Mouse (Mus musculus): ENCODE measurements around the gene Gnb1. TPM values are rescaled to one million over a fixed set of nuclear protein-coding genes. Genes with fewer than 3 reads are reported as not detected.

Gnb1 gene
- polyA plus RNA-seq (2014; fragmentation: Nextera tagmentation; extraction: Ambion mirVana): 273 and 277 TPM in 2 replicates

DNA sequence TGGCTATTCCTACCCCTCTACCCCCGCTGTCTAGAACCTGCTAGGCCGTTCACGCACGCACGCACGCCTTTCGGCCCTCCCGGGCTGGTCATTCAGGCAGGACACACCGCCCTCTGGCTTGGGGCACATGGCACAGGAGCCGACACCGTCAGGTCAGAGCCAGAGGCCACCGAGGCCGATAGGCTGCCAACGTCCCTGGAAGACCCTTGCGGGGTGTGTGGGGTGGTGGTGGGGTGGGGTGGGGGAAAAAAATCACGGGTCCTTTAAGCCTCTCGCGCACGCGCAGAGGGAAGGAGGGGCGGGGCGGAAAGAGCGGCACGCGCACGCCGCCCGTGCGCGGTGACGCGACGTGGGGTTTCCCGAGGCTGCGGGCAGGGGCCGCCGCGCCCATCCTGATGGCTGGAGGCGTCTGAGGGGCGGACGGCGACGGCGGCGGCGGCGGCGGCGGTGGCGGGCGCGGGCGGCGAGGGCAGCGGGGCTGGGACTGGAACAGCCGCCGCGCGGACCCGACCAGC, at the start of gene Gnb1:
Gnb1 (plus strand) TSS at position 372 of the 515 bp plus-strand sequence.
- ATAC-seq (replicated peaks; ENCODE audit: low FRiP score) (peak; percentile 78), DNase-seq (ENCODE audit: low spot score) (peak; percentile 92)
- Histone ChIP-seq H3K4me1 (replicated peaks; ENCODE audit: control insufficient read depth, insufficient read depth, low read length) (peaks cover 59% of the 10 kb centered on the region), H3K4me2 (peak within 1 kb of the TSS; percentile 78), H3K9me3 (ENCODE audit: control insufficient read depth, low read length) (no peaks in the 10 kb centered on the region), H3K27me3 (replicated peaks; ENCODE audit: control insufficient read depth, insufficient read depth, low read length) (no peaks in the 10 kb centered on the region), H3K27ac (ENCODE audit: low read depth, low read length) (peak within 1 kb of the TSS; percentile 85), H3K36me3 (ENCODE audit: control insufficient read depth, insufficient read depth, low read length) (no peaks in the 10 kb centered on the region), H3K9ac (ENCODE audit: low read depth, low read length) (peak within 1 kb of the TSS; percentile 95), H3K4me3 (ENCODE audit: low read depth, low read length) (peak within 1 kb of the TSS; percentile 93)
- WGBS: under 1% methylated on average over 59 of the region's 60 CpGs

DNA sequence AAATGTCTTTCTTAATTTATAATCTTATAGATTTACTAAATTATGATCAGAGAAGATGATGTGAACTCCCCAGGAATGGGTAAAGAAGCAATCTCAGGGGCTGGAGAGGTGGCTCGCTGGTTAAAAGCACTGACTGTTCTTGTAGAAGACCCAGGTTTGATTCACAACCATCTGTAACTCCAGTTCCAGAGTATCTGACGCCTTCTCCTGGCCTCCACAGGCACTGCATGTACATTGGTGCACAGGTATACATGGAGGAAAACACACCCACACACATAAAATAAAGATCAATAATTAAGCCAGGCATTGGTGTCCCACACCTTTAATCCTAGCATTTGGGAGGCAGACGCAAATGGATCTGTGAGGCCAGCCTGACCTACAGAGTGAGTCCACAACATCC, 48.4 kb upstream of the Gnb1 start:
- no peaks in the 10 kb centered on the region for H3K9me3 ChIP-seq (ENCODE audit: control insufficient read depth, low read length)
- H3K36me3 ChIP-seq (ENCODE audit: control insufficient read depth, insufficient read depth, low read length): no peaks in the 10 kb centered on the region
- ATAC-seq (replicated peaks; ENCODE audit: low FRiP score) (no peak), DNase-seq (ENCODE audit: low spot score) (no peak)
- H3K27me3 ChIP-seq (replicated peaks; ENCODE audit: control insufficient read depth, insufficient read depth, low read length): no peaks in the 10 kb centered on the region
- H3K4me3 ChIP-seq (ENCODE audit: low read depth, low read length): no peak overlapping the region
- no peak overlapping the region for H3K9ac ChIP-seq (ENCODE audit: low read depth, low read length)
- H3K4me2 ChIP-seq: no peak overlapping the region
- H3K4me1 ChIP-seq (replicated peaks; ENCODE audit: control insufficient read depth, insufficient read depth, low read length): no peaks in the 10 kb centered on the region
- WGBS: 57% methylated on average over 3 of the region's 3 CpGs
- H3K27ac ChIP-seq (ENCODE audit: low read depth, low read length): no peak overlapping the region

DNA sequence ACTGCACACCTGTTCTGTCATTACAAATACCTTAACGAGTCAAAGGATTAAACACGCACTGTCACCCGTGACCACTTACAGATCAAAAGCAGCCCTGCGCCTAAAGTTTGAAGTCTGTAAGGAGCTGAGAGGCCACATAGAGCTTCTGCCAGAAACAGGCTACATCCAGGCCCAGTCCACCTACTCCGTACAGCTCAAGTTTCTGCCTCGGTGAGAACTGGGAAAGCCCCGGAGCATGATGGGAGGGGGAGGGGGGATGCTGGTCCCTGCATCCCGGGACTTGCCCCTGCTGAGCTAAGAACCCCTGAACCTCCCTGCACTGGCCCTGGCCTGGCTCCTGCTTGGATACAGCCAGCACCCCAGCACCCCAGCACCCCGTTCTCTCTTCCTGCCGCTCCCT, 39.6 kb upstream of the Gnb1 start:
- WGBS: 46% methylated on average over 10 of the region's 10 CpGs
- Histone ChIP-seq H3K27me3 (replicated peaks; ENCODE audit: control insufficient read depth, insufficient read depth, low read length) (no peaks in the 10 kb centered on the region), H3K27ac (ENCODE audit: low read depth, low read length) (no peak overlapping the region), H3K9me3 (ENCODE audit: control insufficient read depth, low read length) (no peaks in the 10 kb centered on the region), H3K9ac (ENCODE audit: low read depth, low read length) (no peak overlapping the region), H3K4me3 (ENCODE audit: low read depth, low read length) (no peak overlapping the region), H3K4me1 (replicated peaks; ENCODE audit: control insufficient read depth, insufficient read depth, low read length) (no peaks in the 10 kb centered on the region), H3K36me3 (ENCODE audit: control insufficient read depth, insufficient read depth, low read length) (no peaks in the 10 kb centered on the region), H3K4me2 (no peak overlapping the region)
- DNase-seq (ENCODE audit: low spot score): no peak
- no peak for ATAC-seq (replicated peaks; ENCODE audit: low FRiP score)

DNA sequence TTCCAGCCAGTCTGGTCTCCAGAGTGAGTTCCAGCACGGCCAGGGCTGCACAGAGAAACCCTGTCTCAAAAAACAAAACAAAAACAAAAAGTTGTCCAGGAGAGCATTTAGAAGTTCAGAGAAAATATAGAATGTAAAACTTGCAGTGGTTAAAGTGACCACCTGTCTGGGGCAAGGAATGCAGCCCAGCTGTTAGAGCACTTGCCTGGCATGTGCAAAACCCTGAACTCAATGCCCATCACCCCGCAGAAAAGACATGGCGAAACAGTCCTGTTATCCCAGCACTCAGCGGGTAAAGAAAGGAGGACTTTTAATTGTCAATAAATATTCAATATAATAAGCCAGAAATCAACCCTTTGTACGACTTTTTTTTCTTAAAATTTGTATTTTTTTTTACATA, 32.6 kb upstream of the Gnb1 start:
- peaks cover 3% of the 10 kb centered on the region; the same call in 1 of the 2 replicates for H3K27me3 ChIP-seq (replicated peaks; ENCODE audit: control insufficient read depth, insufficient read depth, low read length)
- no peaks in the 10 kb centered on the region for H3K36me3 ChIP-seq (ENCODE audit: control insufficient read depth, insufficient read depth, low read length)
- H3K9me3 ChIP-seq (ENCODE audit: control insufficient read depth, low read length): no peaks in the 10 kb centered on the region
- no peak overlapping the region for H3K9ac ChIP-seq (ENCODE audit: low read depth, low read length)
- no peaks in the 10 kb centered on the region for H3K4me1 ChIP-seq (replicated peaks; ENCODE audit: control insufficient read depth, insufficient read depth, low read length)
- H3K4me2 ChIP-seq: no peak overlapping the region
- ATAC-seq (replicated peaks; ENCODE audit: low FRiP score) (no peak), DNase-seq (ENCODE audit: low spot score) (no peak)
- no peak overlapping the region for H3K27ac ChIP-seq (ENCODE audit: low read depth, low read length)
- WGBS: 79% methylated on average over 5 of the region's 5 CpGs
- no peak overlapping the region for H3K4me3 ChIP-seq (ENCODE audit: low read depth, low read length)

DNA sequence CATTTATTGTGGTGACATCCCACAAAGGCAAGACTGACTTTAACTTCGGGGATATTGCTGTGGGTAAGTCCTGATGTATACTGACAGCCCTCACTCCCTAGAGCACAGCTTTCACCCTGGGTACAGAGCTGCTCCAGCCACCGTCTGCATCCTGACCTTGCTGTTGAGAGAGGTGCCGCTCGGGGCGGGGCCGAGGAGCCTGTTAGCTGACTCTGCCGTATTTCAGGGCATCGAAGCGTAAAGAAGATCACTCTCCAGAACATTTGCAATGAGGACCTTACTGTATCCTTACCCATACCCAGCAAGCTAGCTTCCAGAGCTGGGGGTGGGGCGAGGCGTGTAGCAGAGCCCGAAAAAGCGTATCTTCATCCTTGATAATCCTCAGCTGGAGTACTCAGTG, 28.1 kb upstream of the Gnb1 start:
- H3K9ac ChIP-seq (ENCODE audit: low read depth, low read length): no peak overlapping the region
- WGBS: 74% methylated on average over 13 of the region's 13 CpGs
- no peak overlapping the region for H3K4me2 ChIP-seq
- H3K27me3 ChIP-seq (replicated peaks; ENCODE audit: control insufficient read depth, insufficient read depth, low read length): peaks cover 7% of the 10 kb centered on the region
- H3K9me3 ChIP-seq (ENCODE audit: control insufficient read depth, low read length): no peaks in the 10 kb centered on the region
- H3K4me3 ChIP-seq (ENCODE audit: low read depth, low read length): no peak overlapping the region
- no peak overlapping the region for H3K27ac ChIP-seq (ENCODE audit: low read depth, low read length)
- no peak for ATAC-seq (replicated peaks; ENCODE audit: low FRiP score)
- no peaks in the 10 kb centered on the region for H3K4me1 ChIP-seq (replicated peaks; ENCODE audit: control insufficient read depth, insufficient read depth, low read length)
- no peaks in the 10 kb centered on the region for H3K36me3 ChIP-seq (ENCODE audit: control insufficient read depth, insufficient read depth, low read length)
- no peak for DNase-seq (ENCODE audit: low spot score)

DNA sequence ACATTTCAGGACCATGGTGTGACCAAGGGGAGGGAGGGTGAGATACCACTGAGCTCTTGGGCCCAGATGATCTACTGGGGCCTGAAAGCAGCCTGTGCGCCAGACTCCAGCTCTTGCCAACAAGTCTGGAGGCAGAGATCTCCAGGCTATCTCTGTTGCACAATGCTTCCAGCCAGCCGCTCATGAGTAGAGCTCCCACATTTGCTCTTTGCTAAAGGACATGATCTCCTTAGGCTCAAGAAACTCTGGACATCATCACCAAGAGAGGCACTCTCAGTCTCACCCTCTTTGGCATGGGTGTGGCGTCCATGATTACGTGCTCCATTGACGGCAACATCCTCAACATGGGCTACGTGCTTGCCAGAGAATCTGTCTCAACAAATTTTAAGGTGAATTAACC, 27.6 kb upstream of the Gnb1 start:
- Histone ChIP-seq H3K9ac (ENCODE audit: low read depth, low read length) (no peak overlapping the region), H3K4me3 (ENCODE audit: low read depth, low read length) (no peak overlapping the region), H3K9me3 (ENCODE audit: control insufficient read depth, low read length) (no peaks in the 10 kb centered on the region), H3K27me3 (replicated peaks; ENCODE audit: control insufficient read depth, insufficient read depth, low read length) (peaks cover 7% of the 10 kb centered on the region), H3K4me1 (replicated peaks; ENCODE audit: control insufficient read depth, insufficient read depth, low read length) (no peaks in the 10 kb centered on the region), H3K27ac (ENCODE audit: low read depth, low read length) (no peak overlapping the region), H3K36me3 (ENCODE audit: control insufficient read depth, insufficient read depth, low read length) (no peaks in the 10 kb centered on the region), H3K4me2 (no peak overlapping the region)
- DNase-seq (ENCODE audit: low spot score): no peak
- no peak for ATAC-seq (replicated peaks; ENCODE audit: low FRiP score)
- WGBS: 75% methylated on average over 6 of the region's 6 CpGs

DNA sequence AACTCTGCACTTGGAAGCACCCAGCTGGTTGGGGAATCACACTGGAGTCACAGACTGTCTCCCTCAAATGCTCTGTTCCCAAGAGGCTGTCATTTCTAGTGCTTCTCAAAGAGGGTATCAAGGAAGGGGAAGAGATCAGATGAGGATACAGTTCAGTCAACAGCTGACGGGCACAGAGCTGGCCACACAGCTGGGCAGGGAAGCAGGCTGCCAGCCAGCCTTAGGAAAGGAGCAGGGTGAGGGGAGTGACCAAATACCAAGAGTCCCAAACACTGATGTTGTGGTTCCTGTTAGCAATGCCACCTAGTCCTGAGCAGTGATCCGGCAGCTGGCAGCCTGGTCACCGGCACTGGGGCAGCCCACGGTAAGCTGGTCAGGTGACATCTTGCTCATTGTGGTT, 27.1 kb upstream of the Gnb1 start:
- H3K27ac ChIP-seq (ENCODE audit: low read depth, low read length): no peak overlapping the region

DNA sequence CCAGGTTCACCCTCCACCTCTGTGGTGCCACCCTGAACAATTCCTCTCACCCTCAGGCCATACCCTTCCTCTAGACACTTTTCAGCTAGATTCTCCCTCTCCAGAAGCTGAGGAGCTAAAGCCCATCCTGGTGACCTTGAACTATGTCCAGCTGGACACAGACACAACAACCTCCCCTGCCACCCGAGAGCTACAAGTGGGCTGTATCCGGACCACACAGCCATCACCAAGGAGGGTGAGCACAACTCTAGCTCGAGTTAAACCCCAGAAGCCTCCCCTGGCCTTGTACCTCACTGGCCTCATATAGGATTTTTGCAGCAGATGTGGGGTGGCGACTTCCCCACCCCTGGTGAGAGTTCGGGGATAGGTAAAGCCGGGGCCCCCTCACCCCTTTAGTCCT, 25.6 kb upstream of the Gnb1 start:
- DNase-seq (ENCODE audit: low spot score) (no peak), ATAC-seq (replicated peaks; ENCODE audit: low FRiP score) (no peak)
- Histone ChIP-seq H3K9ac (ENCODE audit: low read depth, low read length) (no peak overlapping the region), H3K27ac (ENCODE audit: low read depth, low read length) (no peak overlapping the region), H3K4me1 (replicated peaks; ENCODE audit: control insufficient read depth, insufficient read depth, low read length) (peaks cover 4% of the 10 kb centered on the region), H3K27me3 (replicated peaks; ENCODE audit: control insufficient read depth, insufficient read depth, low read length) (peaks cover 19% of the 10 kb centered on the region), H3K4me2 (no peak overlapping the region), H3K36me3 (ENCODE audit: control insufficient read depth, insufficient read depth, low read length) (no peaks in the 10 kb centered on the region), H3K9me3 (ENCODE audit: control insufficient read depth, low read length) (no peaks in the 10 kb centered on the region), H3K4me3 (ENCODE audit: low read depth, low read length) (no peak overlapping the region)
- 80% methylated on average over 6 of the region's 6 CpGs for WGBS

More for the DNA sequence above, 27.1 kb upstream of the Gnb1 start:
- DNase-seq (ENCODE audit: low spot score): no peak
- ATAC-seq (replicated peaks; ENCODE audit: low FRiP score): no peak
- Histone ChIP-seq H3K9me3 (ENCODE audit: control insufficient read depth, low read length) (no peaks in the 10 kb centered on the region), H3K36me3 (ENCODE audit: control insufficient read depth, insufficient read depth, low read length) (no peaks in the 10 kb centered on the region), H3K4me2 (no peak overlapping the region), H3K9ac (ENCODE audit: low read depth, low read length) (no peak overlapping the region), H3K27me3 (replicated peaks; ENCODE audit: control insufficient read depth, insufficient read depth, low read length) (peaks cover 7% of the 10 kb centered on the region), H3K4me3 (ENCODE audit: low read depth, low read length) (no peak overlapping the region), H3K4me1 (replicated peaks; ENCODE audit: control insufficient read depth, insufficient read depth, low read length) (peaks cover 2% of the 10 kb centered on the region)
- 83% methylated on average over 4 of the region's 4 CpGs for WGBS

DNA sequence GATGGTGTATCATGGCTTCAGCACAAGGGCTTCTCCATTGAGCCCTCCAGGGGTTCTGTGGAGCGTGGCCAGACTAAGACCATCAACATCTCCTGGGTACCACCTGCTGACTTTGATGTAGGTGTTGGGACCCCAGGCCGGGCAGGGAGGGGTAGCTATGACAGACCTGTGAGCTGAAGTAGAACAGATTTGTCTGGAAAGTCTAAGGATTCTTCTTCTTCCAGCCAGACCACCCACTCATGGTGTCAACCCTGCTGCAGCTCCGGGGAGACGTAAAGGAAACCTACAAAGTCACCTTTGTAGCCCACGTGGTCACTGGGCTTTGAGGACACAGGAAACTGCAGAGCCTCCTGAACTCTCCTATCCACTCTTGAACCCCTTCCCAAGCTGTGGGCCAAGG, 25.1 kb upstream of the Gnb1 start:
- Histone ChIP-seq H3K36me3 (ENCODE audit: control insufficient read depth, insufficient read depth, low read length) (no peaks in the 10 kb centered on the region), H3K27me3 (replicated peaks; ENCODE audit: control insufficient read depth, insufficient read depth, low read length) (peaks cover 19% of the 10 kb centered on the region), H3K4me3 (ENCODE audit: low read depth, low read length) (no peak overlapping the region), H3K9me3 (ENCODE audit: control insufficient read depth, low read length) (no peaks in the 10 kb centered on the region), H3K9ac (ENCODE audit: low read depth, low read length) (no peak overlapping the region), H3K27ac (ENCODE audit: low read depth, low read length) (no peak overlapping the region), H3K4me2 (no peak overlapping the region), H3K4me1 (replicated peaks; ENCODE audit: control insufficient read depth, insufficient read depth, low read length) (peaks cover 4% of the 10 kb centered on the region)
- 78% methylated on average over 5 of the region's 5 CpGs for WGBS
- DNase-seq (ENCODE audit: low spot score) (no peak), ATAC-seq (replicated peaks; ENCODE audit: low FRiP score) (no peak)
